Mouse (Mus musculus): ENCODE results near the gene Wbp1. TPM values are rescaled to one million over a fixed set of nuclear protein-coding genes. Genes with fewer than 3 reads are reported as not detected.
"Not testable (repeated sequence)": the region's sequence is repeated elsewhere in the genome, so short reads cannot be mapped to it uniquely, and the experiment has no call there.

The Wbp1 gene
- 10 to 100 TPM; 47.4 to 52.5 TPM for total RNA-seq (2021)
- long read RNA-seq, transcript Wbp1-201 (5 exons, 1,419 nt), result major isoform, 14 of 31 reads
- long read RNA-seq, partial matches to known transcripts, result 4 of 31 reads
- long read RNA-seq, other reads (novel, unspliced or antisense), result 8 of 31 reads

DNA sequence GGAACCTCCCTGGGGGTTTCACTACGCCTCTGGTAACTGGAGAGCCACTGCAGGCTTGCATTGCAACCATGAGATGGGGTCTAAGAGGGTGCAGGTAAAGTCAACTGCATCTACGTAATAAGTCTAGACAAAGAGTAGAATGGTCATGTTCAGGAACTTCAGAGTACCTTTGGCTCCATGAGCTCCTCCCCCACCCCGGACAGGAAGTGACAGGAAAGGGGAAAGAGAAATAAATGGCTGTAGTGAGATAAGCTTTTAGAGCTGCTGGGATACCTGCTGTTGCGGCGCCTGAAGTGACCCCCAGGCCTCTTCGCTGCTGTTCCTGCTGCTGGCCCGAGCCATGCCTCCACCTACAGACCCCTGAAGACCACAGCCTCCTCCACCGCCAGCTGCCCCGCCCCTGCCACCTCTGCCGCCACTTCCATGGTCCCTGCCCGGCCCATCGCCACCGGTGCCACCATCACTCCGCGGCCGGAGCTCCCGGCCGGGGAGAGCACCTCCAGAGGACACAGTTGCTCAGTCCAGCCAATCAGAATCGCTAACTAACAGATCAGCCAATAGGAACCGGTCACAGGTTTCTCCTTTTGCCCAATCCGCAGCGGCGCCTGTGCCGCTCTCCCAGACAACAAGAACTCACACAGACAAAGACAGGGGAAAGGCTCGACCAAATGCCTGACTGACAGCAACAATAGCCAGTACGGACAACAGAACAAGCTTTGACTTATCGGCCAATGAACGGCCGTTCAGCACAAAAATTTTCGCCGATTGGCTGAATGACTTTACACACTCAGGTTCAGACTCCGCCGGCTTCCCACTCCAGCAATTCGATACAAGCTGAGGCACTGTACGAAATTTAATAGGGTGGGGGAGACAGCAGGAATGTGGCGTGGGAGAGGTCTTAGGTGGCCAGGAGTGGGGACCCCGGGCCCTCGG is at the start of gene Wbp1:
Gene Wbp1 (minus strand): TSS at position 630 of the 933 bp plus-strand sequence.
- DNase-seq (ENCODE audit: low spot score in 2 of 2), result peak; percentile 97 to 99

DNA sequence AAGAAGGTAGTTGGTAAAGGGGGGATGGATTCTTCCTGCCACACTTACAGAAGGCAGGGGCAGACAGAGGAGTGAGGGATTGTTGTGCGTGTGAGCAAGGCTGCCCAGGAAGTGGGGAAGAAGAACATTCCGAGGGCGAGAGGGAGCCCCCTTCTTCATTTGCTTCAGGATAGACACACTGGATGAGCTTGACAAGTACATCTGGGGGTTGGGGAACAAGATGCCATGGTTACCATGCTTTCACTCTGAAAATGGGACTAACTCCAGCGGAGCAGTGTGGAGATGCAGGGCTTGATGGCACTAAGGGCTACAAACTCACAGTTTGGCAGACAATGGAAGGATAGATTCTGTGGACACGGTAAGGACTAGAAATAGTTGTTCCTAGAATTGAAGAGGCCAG is 49.7 kb upstream of the Wbp1 start:
- DNase-seq (ENCODE audit: low spot score in 2 of 2), result peak in 1 of 2 experiments; percentile 69

GRCm38 (mm10) chr6:83169872-83170271 is 48.5 kb upstream of the Wbp1 start:
- no peak for DNase-seq (ENCODE audit: low spot score in 2 of 2)

- no peak for DNase-seq (ENCODE audit: low spot score in 2 of 2)
These were observed 44.9 kb upstream of the Wbp1 start for GRCm38 (mm10) chr6:83166243-83166630.

DNA sequence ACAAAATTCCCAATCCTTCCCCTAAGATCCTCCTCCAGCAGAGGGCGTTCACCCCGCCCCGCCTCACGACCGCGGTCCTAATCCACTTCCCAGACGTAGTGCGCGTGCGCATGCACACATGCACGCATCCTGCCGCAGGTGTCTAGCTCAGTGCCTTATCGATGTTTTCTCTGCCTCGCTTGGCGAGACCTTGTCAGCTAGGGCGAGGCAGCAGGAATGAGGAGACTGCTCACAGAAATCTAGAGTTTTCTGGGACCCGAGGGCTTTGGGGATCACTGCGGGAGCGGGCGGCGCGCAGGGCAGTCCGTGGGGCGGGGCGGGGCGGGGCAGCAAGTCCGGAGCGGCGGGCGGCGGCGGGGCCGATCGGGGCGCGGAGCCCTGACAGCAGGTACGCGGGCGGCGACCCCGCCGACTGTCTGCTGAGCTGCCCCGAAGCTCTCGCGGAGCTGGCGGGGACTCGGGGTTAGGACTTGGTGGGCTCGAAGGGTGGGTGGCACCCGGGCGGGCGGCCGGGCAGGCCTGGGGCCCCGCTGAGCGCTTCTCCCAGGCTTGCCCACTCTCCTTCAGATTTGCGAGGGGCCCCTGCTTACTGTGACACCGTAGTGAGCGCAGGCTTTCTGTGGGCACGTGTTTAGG is 44.4 kb upstream of the Wbp1 start, which contains the start of gene Dctn1:
Gene Dctn1 (plus strand): TSS at position 314 of the 636 bp plus-strand sequence.
- peak; percentile 93 to 95 for DNase-seq (ENCODE audit: low spot score in 2 of 2)

- DNase-seq (ENCODE audit: low spot score in 2 of 2), result no peak
These were observed 43.8 kb upstream of the Wbp1 start for GRCm38 (mm10) chr6:83165026-83165606.

GRCm38 (mm10) chr6:83162701-83163100 is 41.3 kb upstream of the Wbp1 start:
- DNase-seq (ENCODE audit: low spot score in 2 of 2), result peak in 1 of 2 experiments; percentile 80

DNA sequence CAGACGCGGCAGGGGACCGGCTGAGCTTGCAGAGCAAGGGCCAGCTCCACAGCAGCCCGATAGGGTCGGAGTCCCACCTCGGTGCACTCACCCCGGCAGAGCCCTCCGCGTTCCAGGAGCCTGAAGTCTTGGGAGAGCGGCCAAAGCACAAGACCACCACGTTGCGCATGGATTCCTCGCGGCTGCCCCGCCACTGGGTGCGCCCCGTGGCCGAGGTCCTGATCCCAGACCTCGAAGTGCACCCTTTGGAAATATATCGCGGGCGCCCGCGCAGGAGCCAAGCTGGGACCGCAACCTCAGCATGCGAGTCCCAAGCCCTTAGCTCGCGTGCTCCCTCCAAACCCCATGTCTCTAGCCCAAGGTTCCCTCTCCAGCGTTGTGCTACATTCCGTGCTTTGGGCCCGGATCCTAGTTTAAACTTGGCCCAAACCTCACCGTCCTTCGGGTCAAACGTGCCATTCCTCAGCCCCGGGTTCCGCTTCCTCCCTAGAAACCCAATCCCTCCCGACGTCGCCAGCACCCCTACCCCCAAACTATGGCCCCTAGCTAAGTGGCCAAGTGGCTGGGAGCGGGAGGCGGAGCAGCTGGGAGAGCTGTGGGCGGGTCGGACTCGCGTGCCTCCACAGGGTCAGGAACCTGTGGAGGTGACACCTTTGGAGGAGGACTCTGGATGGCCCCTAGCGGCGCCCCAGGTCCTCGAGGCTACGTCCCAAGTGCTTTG is 40.7 kb upstream of the Wbp1 start:
- no peak for DNase-seq (ENCODE audit: low spot score in 2 of 2)

- DNase-seq (ENCODE audit: low spot score in 2 of 2), result no peak
These were observed 40.1 kb upstream of the Wbp1 start for GRCm38 (mm10) chr6:83161442-83161841.

GRCm38 (mm10) chr6:83159456-83159855 is 38.1 kb upstream of the Wbp1 start:
- not testable (repeated sequence) for DNase-seq (ENCODE audit: low spot score in 2 of 2)

DNA sequence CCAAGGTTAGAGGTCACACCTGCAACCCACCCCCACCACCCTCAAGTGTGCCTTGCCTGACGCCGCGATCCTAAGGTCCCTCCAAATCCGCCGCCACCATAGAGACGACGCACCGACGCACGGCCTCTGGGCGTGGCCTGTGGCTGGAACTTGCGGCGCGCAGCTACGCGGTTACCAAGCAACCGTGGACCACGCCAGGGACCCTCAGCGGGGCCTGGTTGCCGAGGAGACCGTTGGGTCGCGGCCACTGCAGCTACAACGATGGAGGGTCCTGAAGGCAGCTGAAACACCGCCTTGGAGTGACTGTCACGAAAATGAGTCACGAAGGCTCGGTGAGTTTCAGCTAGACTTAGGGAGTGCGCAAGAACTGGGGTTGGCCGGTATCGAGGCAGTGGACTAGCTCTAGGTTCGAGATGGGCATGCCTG is 34.9 kb upstream of the Wbp1 start, which contains the start of the genes Wdr54 and 1700003E16Rik:
Gene Wdr54 (minus strand): TSS at position 139 of the 426 bp plus-strand sequence.
Gene 1700003E16Rik (plus strand): TSS at position 146 of the 426 bp plus-strand sequence.
- peak; percentile 78 to 83 for DNase-seq (ENCODE audit: low spot score in 2 of 2)

- DNase-seq (ENCODE audit: low spot score in 2 of 2), result no peak
These were observed 34.3 kb upstream of the Wbp1 start for GRCm38 (mm10) chr6:83155552-83156238.

DNA sequence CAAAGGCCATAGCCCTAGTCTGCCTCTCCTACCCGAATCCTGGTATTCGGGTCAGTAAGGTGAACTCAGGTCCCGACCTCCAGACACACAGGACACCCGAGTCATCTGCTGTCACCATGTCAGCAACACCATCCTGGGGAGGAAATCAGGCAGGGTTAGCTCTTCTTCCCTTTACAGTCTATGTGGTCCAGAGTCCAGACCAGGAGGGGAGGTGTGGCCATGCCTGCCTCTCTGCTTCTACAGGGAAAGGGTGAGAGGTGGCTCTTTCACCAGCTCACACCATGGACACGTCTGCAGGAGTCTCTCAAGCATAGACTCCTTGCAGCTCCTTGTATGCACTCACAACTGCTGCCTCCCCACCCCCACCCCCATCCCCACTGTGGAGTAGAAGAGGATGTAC is 32.1 kb upstream of the Wbp1 start:
- no peak for DNase-seq (ENCODE audit: low spot score in 2 of 2)

GRCm38 (mm10) chr6:83153038-83153437 is 31.7 kb upstream of the Wbp1 start:
- DNase-seq (ENCODE audit: low spot score in 2 of 2), result no peak

- no peak for DNase-seq (ENCODE audit: low spot score in 2 of 2)
These were observed 30.4 kb upstream of the Wbp1 start for GRCm38 (mm10) chr6:83151721-83152120.

GRCm38 (mm10) chr6:83147280-83147679 is 25.9 kb upstream of the Wbp1 start:
- DNase-seq (ENCODE audit: low spot score in 2 of 2), result no peak

- no peak for DNase-seq (ENCODE audit: low spot score in 2 of 2)
These were observed 24.4 kb upstream of the Wbp1 start for GRCm38 (mm10) chr6:83145805-83146204.

- DNase-seq (ENCODE audit: low spot score in 2 of 2), result peak in 1 of 2 experiments; percentile 45
These were observed 23.9 kb upstream of the Wbp1 start for GRCm38 (mm10) chr6:83145209-83145608.

DNA sequence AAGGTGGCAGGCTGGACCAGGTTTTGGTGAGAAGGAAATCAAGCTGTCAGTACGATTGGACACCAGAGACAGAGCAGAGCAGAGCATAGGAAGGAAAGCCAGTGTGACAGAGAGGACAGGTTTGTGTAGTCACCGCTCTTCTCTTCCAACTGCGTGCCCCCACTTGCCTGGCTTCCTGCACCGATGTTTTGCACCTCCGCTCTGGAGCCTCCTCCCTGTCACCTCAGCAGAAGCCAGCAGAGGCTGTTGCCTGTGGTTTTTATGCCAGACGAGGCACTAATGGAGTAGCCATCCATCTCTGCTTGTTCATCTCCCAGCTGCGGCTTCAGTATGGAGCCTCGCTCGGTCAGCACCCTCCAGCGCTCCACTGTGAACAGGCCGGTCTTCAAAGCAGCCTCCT is 21.5 kb upstream of the Wbp1 start:
- peak in 1 of 2 experiments; percentile 50 for DNase-seq (ENCODE audit: low spot score in 2 of 2)

DNA sequence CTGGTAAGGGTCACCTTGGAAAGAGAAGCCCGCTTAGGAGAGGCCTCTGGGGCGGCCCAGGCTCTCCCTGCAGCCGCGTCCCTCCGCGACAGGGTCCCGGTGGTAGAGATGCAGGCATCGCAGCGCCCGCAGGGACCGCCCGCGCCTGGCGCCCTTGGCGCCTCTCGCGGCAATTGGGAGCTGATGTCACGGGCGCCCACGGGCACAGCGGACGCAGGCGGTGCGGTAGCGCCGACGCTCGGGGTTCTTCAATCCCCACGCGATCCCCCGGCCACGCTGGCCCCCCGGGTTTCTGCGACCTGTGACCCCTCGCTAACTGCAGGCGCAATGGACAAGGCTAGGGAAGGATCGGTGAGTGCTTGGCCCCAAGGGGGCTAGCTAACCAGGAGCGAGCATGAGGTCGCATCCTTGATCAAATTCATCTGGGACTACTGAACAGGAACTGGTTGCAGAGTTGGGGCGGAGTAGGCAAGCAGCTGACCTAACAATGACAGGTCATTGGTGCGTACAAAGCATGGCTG is 20.9 kb upstream of the Wbp1 start:
- peak in 1 of 2 experiments; percentile 71 for DNase-seq (ENCODE audit: low spot score in 2 of 2)

Measured in layer of hippocampus, adult 18-20 months (tissue).